Comparison of ENCODE assay signal across 31 mouse cellular contexts in the genomic region with DNA sequence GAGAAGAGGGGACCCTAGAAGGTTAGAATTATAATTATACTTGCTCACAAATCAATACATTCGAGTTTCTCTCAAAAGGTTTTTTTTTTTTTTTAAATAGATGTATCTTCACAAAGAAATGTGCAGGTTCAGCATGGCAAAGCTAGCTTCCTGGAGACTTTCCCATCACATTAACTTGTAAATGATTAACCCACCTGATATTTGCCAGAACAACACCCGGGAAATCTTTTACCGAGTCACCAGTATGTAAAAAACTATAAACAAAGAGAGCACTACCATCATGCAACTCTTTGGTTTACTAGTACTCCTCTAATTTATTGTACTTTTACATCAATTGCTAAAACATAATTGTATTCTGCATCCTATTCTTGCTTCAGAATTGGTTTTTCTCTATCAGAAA. TPM values are rescaled to one million over a fixed set of nuclear protein-coding genes. Genes with fewer than 3 reads are reported as not detected.
DNase-seq lines count a peak whose midpoint lies in the region; ATAC-seq and TF ChIP-seq lines count a peak whose summit lies in the region.
"Had no signal": no experiment of that assay in that cellular context is flagged by ENCODE, and none has a peak within 500 bp of the region (broad histone marks: within the 10 kb centered on the region; RNA-seq: fewer than 3 reads in every experiment).

No protein-coding gene starts in this region.

- no peak overlapping the region for H3K4me3 ChIP-seq in kidney, adult 2 months (ENCODE audit: insufficient read depth, low read depth, low read length)
- H3K4me3 ChIP-seq in kidney, postnatal 0 days (replicated peaks; ENCODE audit: low read depth, low read length): no peak overlapping the region
- H3K4me3 ChIP-seq in small intestine, adult 2 months (ENCODE audit: low read depth, low read length): no peak overlapping the region
- no peak overlapping the region for H3K4me3 ChIP-seq in cerebellum, adult 2 months (replicated peaks; ENCODE audit: insufficient read depth, low read depth, low read length)
- H3K4me3 ChIP-seq: erythroblast, embryonic 14.5 days; forebrain, embryonic 12.5 days; heart, embryonic 10.5 days; heart, embryonic 15.5 days; layer of hippocampus, adult 2 months; left cerebral cortex, adult 2 months; limb, embryonic 12.5 days; lung, embryonic 15.5 days; midbrain, embryonic 10.5 days; midbrain, embryonic 15.5 days; neural tube, embryonic 15.5 days had no signal

- no peak for TF ChIP-seq CTCF in kidney, adult 2 months (conservative IDR thresholded peaks at IDR 0.05; ENCODE audit: insufficient read depth, insufficient read length, low read depth, low read length)
- TF ChIP-seq CTCF in kidney, postnatal 0 days (IDR thresholded peaks at IDR 0.05; ENCODE audit: low read depth): no peak
- TF ChIP-seq CTCF in small intestine, adult 2 months (IDR thresholded peaks at IDR 0.05; ENCODE audit: extremely low read depth, insufficient read length, insufficient replicate concordance, low read depth, low read length): no peak
- TF ChIP-seq CTCF in cerebellum, adult 2 months (IDR thresholded peaks at IDR 0.05; ENCODE audit: borderline replicate concordance, insufficient read depth, low read depth, low read length): no peak

- DNase-seq in kidney, adult 2 months: peak; percentile 93
- DNase-seq in kidney, adult 18-20 months: no peak
- peak; percentile 93 for DNase-seq in kidney, adult 9 months
- DNase-seq in kidney, postnatal 0 days (ENCODE audit: low spot score): no peak
- DNase-seq in testis, postnatal 10 days (ENCODE audit: low spot score): no peak
- DNase-seq in frontal cortex, postnatal 10 days (ENCODE audit: low spot score in 2 of 2): no peak
- DNase-seq in cerebellum, adult 2 months: no peak
- DNase-seq: adrenal gland, postnatal 14 days; cerebellum, adult 11-12 months; cerebellum, postnatal 14 days; forebrain, postnatal 0 days; gastrocnemius, postnatal 14 days; retina, postnatal 1 day; right cerebral cortex, postnatal 25 days; thymus, postnatal 25 days had no signal

- no peak for ATAC-seq in kidney, postnatal 0 days (replicated peaks; ENCODE audit: low FRiP score, low read depth)
- ATAC-seq: forebrain, postnatal 0 days; hindbrain, embryonic 16.5 days; midbrain, embryonic 15.5 days; Patski had no signal

- H3K9me3 ChIP-seq in kidney, postnatal 0 days (replicated peaks; ENCODE audit: low read length): no peaks in the 10 kb centered on the region
- H3K9me3 ChIP-seq: forebrain, embryonic 12.5 days; heart, embryonic 10.5 days; heart, embryonic 15.5 days; limb, embryonic 12.5 days; lung, embryonic 15.5 days; midbrain, embryonic 10.5 days; midbrain, embryonic 15.5 days; neural tube, embryonic 15.5 days had no signal

- H3K36me3 ChIP-seq in kidney, adult 2 months (ENCODE audit: control insufficient read depth, insufficient read depth, low read length): no peaks in the 10 kb centered on the region
- H3K36me3 ChIP-seq in kidney, postnatal 0 days (ENCODE audit: insufficient read depth, low read length): no peaks in the 10 kb centered on the region
- no peaks in the 10 kb centered on the region for H3K36me3 ChIP-seq in small intestine, adult 2 months (ENCODE audit: control insufficient read depth, insufficient read depth, low read length)
- H3K36me3 ChIP-seq: forebrain, embryonic 12.5 days; heart, embryonic 10.5 days; heart, embryonic 15.5 days; limb, embryonic 12.5 days; lung, embryonic 15.5 days; midbrain, embryonic 10.5 days; midbrain, embryonic 15.5 days; neural tube, embryonic 15.5 days had no signal

- no peaks in the 10 kb centered on the region for H3K27me3 ChIP-seq in kidney, adult 2 months (replicated peaks; ENCODE audit: control insufficient read depth, insufficient read depth, low read length)
- no peaks in the 10 kb centered on the region for H3K27me3 ChIP-seq in kidney, postnatal 0 days (ENCODE audit: insufficient read depth, low read length)
- no peaks in the 10 kb centered on the region for H3K27me3 ChIP-seq in small intestine, adult 2 months (ENCODE audit: control insufficient read depth, insufficient read depth, low read length)
- no peaks in the 10 kb centered on the region for H3K27me3 ChIP-seq in cerebellum, adult 2 months (ENCODE audit: control insufficient read depth, insufficient read depth, low read length)
- H3K27me3 ChIP-seq: forebrain, embryonic 12.5 days; heart, embryonic 15.5 days; limb, embryonic 12.5 days; lung, embryonic 15.5 days; midbrain, embryonic 15.5 days; neural tube, embryonic 15.5 days; Patski had no signal

- peak overlapping the region; percentile 100 for H3K27ac ChIP-seq in kidney, adult 2 months (ENCODE audit: insufficient read depth, low read depth, low read length)
- peak overlapping the region; percentile 34; the same call in 1 of the 2 replicates for H3K27ac ChIP-seq in kidney, postnatal 0 days
- peak overlapping the region; percentile 28; the same call in 1 of the 2 replicates for H3K27ac ChIP-seq in small intestine, adult 2 months (ENCODE audit: insufficient read depth, low read depth, low read length)
- no peak overlapping the region for H3K27ac ChIP-seq in cerebellum, adult 2 months (ENCODE audit: insufficient read depth, low read length)
- H3K27ac ChIP-seq: forebrain, embryonic 12.5 days; heart, embryonic 10.5 days; heart, embryonic 15.5 days; layer of hippocampus, adult 2 months; left cerebral cortex, adult 2 months; limb, embryonic 12.5 days; liver, embryonic 14.5 days; lung, embryonic 15.5 days; midbrain, embryonic 10.5 days; midbrain, embryonic 15.5 days; neural tube, embryonic 15.5 days had no signal

- peaks cover 16% of the 10 kb centered on the region for H3K4me1 ChIP-seq in kidney, adult 2 months (ENCODE audit: control insufficient read depth, insufficient read depth, low read length)
- H3K4me1 ChIP-seq in kidney, postnatal 0 days (replicated peaks; ENCODE audit: insufficient read depth, low read length): no peaks in the 10 kb centered on the region
- H3K4me1 ChIP-seq in small intestine, adult 2 months (ENCODE audit: control insufficient read depth, insufficient read depth, insufficient read length, low read length): peaks cover 5% of the 10 kb centered on the region
- no peaks in the 10 kb centered on the region for H3K4me1 ChIP-seq in cerebellum, adult 2 months (ENCODE audit: control insufficient read depth, insufficient read depth, low read length)
- H3K4me1 ChIP-seq: forebrain, embryonic 12.5 days; heart, embryonic 10.5 days; heart, embryonic 15.5 days; limb, embryonic 12.5 days; midbrain, embryonic 10.5 days; midbrain, embryonic 15.5 days; neural tube, embryonic 15.5 days had no signal

- no peak overlapping the region for H3K4me2 ChIP-seq in kidney, postnatal 0 days (ENCODE audit: low read length)
- H3K4me2 ChIP-seq: forebrain, embryonic 12.5 days; heart, embryonic 15.5 days; limb, embryonic 12.5 days; lung, embryonic 15.5 days; midbrain, embryonic 15.5 days; neural tube, embryonic 15.5 days had no signal

- no peak for TF ChIP-seq POLR2A in kidney, adult 2 months (IDR thresholded peaks at IDR 0.05; ENCODE audit: low read depth, low read length)
- TF ChIP-seq POLR2A in small intestine, adult 2 months (IDR thresholded peaks at IDR 0.05; ENCODE audit: low read depth, low read length): no peak
- no peak for TF ChIP-seq POLR2A in cerebellum, adult 2 months (IDR thresholded peaks at IDR 0.05; ENCODE audit: borderline replicate concordance, insufficient read depth, low read length)

- no peak overlapping the region for H3K9ac ChIP-seq in kidney, postnatal 0 days (ENCODE audit: low read depth, low read length)
- H3K9ac ChIP-seq: forebrain, embryonic 12.5 days; forebrain, postnatal 0 days; heart, embryonic 15.5 days; limb, embryonic 12.5 days; liver, embryonic 14.5 days; lung, embryonic 15.5 days; midbrain, embryonic 15.5 days; neural tube, embryonic 15.5 days had no signal

- WGBS in kidney, adult 2 months: 34% methylated on average over 3 of the region's 3 CpGs
- 48% methylated on average over 3 of the region's 3 CpGs for whole genome bisulfite sequencing in kidney, postnatal 0 days
- 25% methylated on average over 3 of the region's 3 CpGs for WGBS in small intestine, adult 2 months
- 84% methylated on average over 3 of the region's 3 CpGs for WGBS in cerebellum, adult 2 months

RNA-seq across cellular contexts. Expression of gene Slc16a12, which starts 48.7 kb away (rescaled TPM):
- 59.6 and 61.4 TPM in 2 replicates for polyA plus RNA-seq in kidney, adult 2 months (2012; rRNA removed)
- polyA plus RNA-seq in kidney, postnatal 0 days (2015; fragmentation: Nextera tagmentation; extraction: Ambion mirVana): 30.1 and 33.6 TPM in 2 replicates
- 1.1 and 1.3 TPM in 2 replicates for polyA plus RNA-seq in small intestine, adult 2 months (2012; rRNA removed)
- 1.3 and 1.8 TPM in 2 replicates for polyA plus RNA-seq in cerebellum, adult 2 months (2012; rRNA removed)
- polyA plus RNA-seq: erythroblast, embryonic 14.5 days had no signal

RNA-seq across cellular contexts. Expression of gene Ifit1, which starts 57.8 kb away (rescaled TPM):
- 3.6 and 5.6 TPM in 2 replicates for polyA plus RNA-seq in kidney, adult 2 months (2012; rRNA removed)
- 4.3 and 6.4 TPM in 2 replicates for polyA plus RNA-seq in kidney, postnatal 0 days (2015; fragmentation: Nextera tagmentation; extraction: Ambion mirVana)
- 2.8 and 15.4 TPM in 2 replicates for polyA plus RNA-seq in small intestine, adult 2 months (2012; rRNA removed)
- 2.3 and 2.9 TPM in 2 replicates for polyA plus RNA-seq in cerebellum, adult 2 months (2012; rRNA removed)
- polyA plus RNA-seq: erythroblast, embryonic 14.5 days; midbrain, embryonic 10.5 days had no signal

RNA-seq across cellular contexts. Expression of gene Ifit1bl2, which starts 57.9 kb away (rescaled TPM):
- 0.35 and 0.42 TPM in 2 replicates for polyA plus RNA-seq in kidney, adult 2 months (2012; rRNA removed)
- polyA plus RNA-seq in kidney, postnatal 0 days (2015; fragmentation: Nextera tagmentation; extraction: Ambion mirVana): 0.32 and 0.41 TPM in 2 replicates
- 4.8 and 11.3 TPM in 2 replicates for polyA plus RNA-seq in small intestine, adult 2 months (2012; rRNA removed)
- polyA plus RNA-seq in cerebellum, adult 2 months (2012; rRNA removed): 0.16 and 0.20 TPM in 2 replicates
- polyA plus RNA-seq: erythroblast, embryonic 14.5 days; forebrain, embryonic 12.5 days; testis, adult 2 months had no signal

Comparison
In these comparisons a context has a peak if more than half of its experiments do, and no peak if none do; other contexts are left out.
1. DNase-seq: peak in kidney, adult 2 months (single experiment) and kidney, adult 9 months (single experiment); none in kidney, adult 18-20 months (single experiment), kidney, postnatal 0 days (single experiment), testis, postnatal 10 days (single experiment), frontal cortex, postnatal 10 days (0 of 2) and cerebellum, adult 2 months (0 of 2).
2. RNA of gene Slc16a12, which starts 48.7 kb away (polyA plus RNA-seq): 59.6 to 61.4 TPM in kidney, adult 2 months and 30.1 to 33.6 TPM in kidney, postnatal 0 days; 1.3 to 1.8 TPM in cerebellum, adult 2 months and 1.1 to 1.3 TPM in small intestine, adult 2 months; every median in the first group is over 10 times any median in the second.